Mouse (Mus musculus): Measurements from ENCODE around the gene Pmpca. TPM values are rescaled to one million over a fixed set of nuclear protein-coding genes. Genes with fewer than 3 reads are reported as not detected.
"Not testable (repeated sequence)": the region's sequence is repeated elsewhere in the genome, so short reads cannot be mapped to it uniquely, and the experiment has no call there.

Gene Pmpca
- polyA plus RNA-seq, 1 experiment from 2014 or later, result 98.9 TPM

- no peaks in the 10 kb centered on the region for H3K27me3 ChIP-seq (replicated peaks; ENCODE audit: control insufficient read depth, insufficient read depth, low read length)
- H3K36me3 ChIP-seq (ENCODE audit: control insufficient read depth, insufficient read depth, low read length), result peaks cover 45% of the 10 kb centered on the region
- ATAC-seq, result no peak
- H3K9ac ChIP-seq (ENCODE audit: low read depth, low read length), result no peak overlapping the region
- no peaks in the 10 kb centered on the region for H3K9me3 ChIP-seq (ENCODE audit: control insufficient read depth, low read length)
- 88% methylated on average over 5 of the region's 5 CpGs for WGBS
- H3K4me1 ChIP-seq (ENCODE audit: control insufficient read depth, insufficient read depth, low read depth, low read length), result no peaks in the 10 kb centered on the region
- H3K4me3 ChIP-seq (ENCODE audit: low read length), result no peak overlapping the region
- no peak overlapping the region for H3K4me2 ChIP-seq (ENCODE audit: low read length)
- no peak overlapping the region for H3K27ac ChIP-seq (ENCODE audit: low read depth, low read length)
These were observed 25.7 kb upstream of the Pmpca start for GRCm38 (mm10) chr2:26363481-26363880.

- Histone ChIP-seq H3K4me3 (ENCODE audit: low read length) (no peak overlapping the region), H3K27me3 (replicated peaks; ENCODE audit: control insufficient read depth, insufficient read depth, low read length) (no peaks in the 10 kb centered on the region), H3K36me3 (ENCODE audit: control insufficient read depth, insufficient read depth, low read length) (peaks cover 56% of the 10 kb centered on the region), H3K9ac (ENCODE audit: low read depth, low read length) (no peak overlapping the region), H3K9me3 (ENCODE audit: control insufficient read depth, low read length) (no peaks in the 10 kb centered on the region), H3K4me1 (ENCODE audit: control insufficient read depth, insufficient read depth, low read depth, low read length) (no peaks in the 10 kb centered on the region), H3K27ac (ENCODE audit: low read depth, low read length) (no peak overlapping the region), H3K4me2 (ENCODE audit: low read length) (no peak overlapping the region)
- ATAC-seq, result no peak
- WGBS, result 75% methylated on average over 10 of the region's 10 CpGs
These were observed 24.2 kb upstream of the Pmpca start for GRCm38 (mm10) chr2:26364738-26365465.

DNA sequence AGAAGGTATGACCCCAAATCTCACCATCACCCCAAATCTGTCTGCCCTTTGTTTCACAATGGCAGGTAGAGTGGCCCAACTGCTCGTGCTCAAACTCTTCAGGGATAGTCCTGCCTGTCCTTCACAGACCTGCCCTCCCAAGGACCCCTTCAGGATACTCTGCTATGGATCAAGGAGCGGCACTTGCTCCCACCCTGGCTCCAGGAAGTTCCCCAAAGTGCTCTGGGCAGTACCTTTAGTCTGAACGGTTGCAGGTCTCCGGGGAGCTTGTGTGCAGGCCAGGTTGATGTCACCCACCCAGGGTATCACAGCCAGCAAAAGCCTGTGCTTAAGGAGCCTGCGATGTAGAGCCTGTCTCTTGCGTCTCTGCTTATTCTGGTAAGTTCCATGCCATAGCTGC is 21.2 kb upstream of the Pmpca start:
- Histone ChIP-seq H3K9me3 (ENCODE audit: control insufficient read depth, low read length) (no peaks in the 10 kb centered on the region), H3K4me2 (ENCODE audit: low read length) (no peak overlapping the region), H3K27ac (ENCODE audit: low read depth, low read length) (no peak overlapping the region), H3K27me3 (replicated peaks; ENCODE audit: control insufficient read depth, insufficient read depth, low read length) (no peaks in the 10 kb centered on the region), H3K9ac (ENCODE audit: low read depth, low read length) (no peak overlapping the region), H3K36me3 (ENCODE audit: control insufficient read depth, insufficient read depth, low read length) (peaks cover 81% of the 10 kb centered on the region), H3K4me3 (ENCODE audit: low read length) (no peak overlapping the region), H3K4me1 (ENCODE audit: control insufficient read depth, insufficient read depth, low read depth, low read length) (no peaks in the 10 kb centered on the region)
- 92% methylated on average over 6 of the region's 6 CpGs for WGBS
- no peak for ATAC-seq

DNA sequence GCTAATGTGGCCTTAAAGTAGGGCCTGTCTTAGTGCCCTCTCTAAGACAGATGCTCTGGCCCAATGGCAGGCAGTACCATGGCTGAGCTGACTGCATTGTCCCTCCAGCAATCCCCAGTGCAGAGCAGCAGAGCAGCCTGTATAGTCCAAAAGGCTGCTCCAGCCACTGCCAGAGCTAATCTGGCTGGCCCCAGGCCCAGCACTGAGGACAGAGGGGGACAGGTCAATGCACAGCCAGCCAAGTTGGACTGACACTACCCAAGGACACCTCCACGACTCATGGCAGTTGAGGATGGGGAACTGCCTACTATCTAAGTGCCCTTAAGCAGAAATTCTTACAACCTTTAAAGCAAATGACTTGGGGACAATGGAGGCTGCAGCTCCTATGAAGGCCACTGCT is 20.6 kb upstream of the Pmpca start:
- no peak for ATAC-seq
- H3K27me3 ChIP-seq (replicated peaks; ENCODE audit: control insufficient read depth, insufficient read depth, low read length), result no peaks in the 10 kb centered on the region
- peaks cover 86% of the 10 kb centered on the region for H3K36me3 ChIP-seq (ENCODE audit: control insufficient read depth, insufficient read depth, low read length)
- no peak overlapping the region for H3K4me3 ChIP-seq (ENCODE audit: low read length)
- no peak overlapping the region for H3K9ac ChIP-seq (ENCODE audit: low read depth, low read length)
- H3K4me2 ChIP-seq (ENCODE audit: low read length), result no peak overlapping the region
- no peak overlapping the region for H3K27ac ChIP-seq (ENCODE audit: low read depth, low read length)
- WGBS, result 89% methylated on average over 1 of the region's 1 CpGs
- H3K9me3 ChIP-seq (ENCODE audit: control insufficient read depth, low read length), result no peaks in the 10 kb centered on the region
- no peaks in the 10 kb centered on the region for H3K4me1 ChIP-seq (ENCODE audit: control insufficient read depth, insufficient read depth, low read depth, low read length)

DNA sequence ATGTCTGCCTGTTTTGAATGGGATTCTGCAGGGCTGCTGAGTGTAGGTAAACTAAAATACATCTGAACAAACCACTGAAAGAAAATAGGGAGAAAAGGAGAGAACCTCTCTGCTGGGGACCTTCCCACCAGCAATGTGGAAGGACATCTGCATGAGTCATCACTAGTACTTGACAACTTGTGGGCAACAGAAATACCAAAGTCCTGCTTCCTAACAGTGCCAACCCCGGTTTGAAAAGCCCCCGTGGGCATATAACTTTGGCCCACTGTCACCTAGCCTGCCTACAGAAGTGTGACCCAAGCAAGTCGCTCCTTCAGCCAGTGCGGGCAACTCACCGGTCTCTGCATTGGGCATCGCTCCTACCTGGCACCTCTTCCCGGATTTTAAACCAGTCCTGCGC is 16.7 kb upstream of the Pmpca start:
- Histone ChIP-seq H3K4me3 (ENCODE audit: low read length) (no peak overlapping the region), H3K9me3 (ENCODE audit: control insufficient read depth, low read length) (no peaks in the 10 kb centered on the region), H3K4me2 (ENCODE audit: low read length) (no peak overlapping the region), H3K36me3 (ENCODE audit: control insufficient read depth, insufficient read depth, low read length) (peaks cover 69% of the 10 kb centered on the region), H3K27ac (ENCODE audit: low read depth, low read length) (no peak overlapping the region), H3K9ac (ENCODE audit: low read depth, low read length) (no peak overlapping the region), H3K4me1 (ENCODE audit: control insufficient read depth, insufficient read depth, low read depth, low read length) (no peaks in the 10 kb centered on the region), H3K27me3 (replicated peaks; ENCODE audit: control insufficient read depth, insufficient read depth, low read length) (no peaks in the 10 kb centered on the region)
- 97% methylated on average over 8 of the region's 8 CpGs for WGBS
- no peak for ATAC-seq

- 1% methylated on average over 32 of the region's 38 CpGs for WGBS
These were observed 8.9 kb upstream of the Pmpca start, which contains the start of gene Snapc4 for GRCm38 (mm10) chr2:26380131-26380771. TSS of gene Snapc4 (minus strand) at chr2:26380653.

DNA sequence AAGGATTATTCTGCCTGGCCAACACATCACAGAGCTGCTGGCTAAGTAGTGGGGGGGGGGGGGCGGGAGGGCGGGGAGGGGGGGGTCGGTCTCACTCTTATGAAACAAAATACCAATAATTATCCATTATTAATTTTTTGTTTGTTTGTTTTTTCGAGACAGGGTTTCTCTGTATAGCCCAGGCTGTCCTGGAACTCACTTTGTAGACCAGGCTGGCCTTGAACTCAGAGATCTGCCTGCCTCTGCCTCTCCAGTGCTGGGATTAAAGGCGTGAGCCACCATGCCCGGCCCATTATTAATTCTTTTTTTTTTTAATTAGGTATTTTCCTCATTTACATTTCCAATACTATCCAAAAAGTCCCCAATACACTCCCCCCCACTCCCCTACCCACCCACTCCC is 8.3 kb upstream of the Pmpca start:
- 0 out of 2 replicates have a peak overlapping the region, but pooled peaks have one; percentile 52 for H3K27ac ChIP-seq (ENCODE audit: low read depth, low read length)
- peak overlapping the region; percentile 78 for H3K4me2 ChIP-seq (ENCODE audit: low read length)
- H3K27me3 ChIP-seq (replicated peaks; ENCODE audit: control insufficient read depth, insufficient read depth, low read length); ATAC-seq; H3K4me1 ChIP-seq (ENCODE audit: control insufficient read depth, insufficient read depth, low read depth, low read length); H3K9me3 ChIP-seq (ENCODE audit: control insufficient read depth, low read length): not testable (repeated sequence)
- peak overlapping the region; percentile 83 for H3K9ac ChIP-seq (ENCODE audit: low read depth, low read length)
- H3K4me3 ChIP-seq (ENCODE audit: low read length), result peak overlapping the region; percentile 84
- H3K36me3 ChIP-seq (ENCODE audit: control insufficient read depth, insufficient read depth, low read length), result peaks cover 40% of the 10 kb centered on the region
- WGBS, result 36% methylated on average over 6 of the region's 6 CpGs

More at GRCm38 (mm10) chr2:26380131-26380771, 8.9 kb upstream of the Pmpca start, which contains the start of gene Snapc4:
- Histone ChIP-seq H3K4me1 (ENCODE audit: control insufficient read depth, insufficient read depth, low read depth, low read length) (peaks cover 7% of the 10 kb centered on the region), H3K36me3 (ENCODE audit: control insufficient read depth, insufficient read depth, low read length) (peaks cover 38% of the 10 kb centered on the region), H3K9ac (ENCODE audit: low read depth, low read length) (peak within 1 kb of the TSS; percentile 83), H3K4me2 (ENCODE audit: low read length) (peak within 1 kb of the TSS; percentile 78), H3K27ac (ENCODE audit: low read depth, low read length) (peak within 1 kb of the TSS; percentile 60), H3K4me3 (ENCODE audit: low read length) (peak within 1 kb of the TSS; percentile 84), H3K9me3 (ENCODE audit: control insufficient read depth, low read length) (no peaks in the 10 kb centered on the region), H3K27me3 (replicated peaks; ENCODE audit: control insufficient read depth, insufficient read depth, low read length) (no peaks in the 10 kb centered on the region)
- peak; percentile 98 for ATAC-seq

- H3K27me3 ChIP-seq (replicated peaks; ENCODE audit: control insufficient read depth, insufficient read depth, low read length), result no peaks in the 10 kb centered on the region
- no peak overlapping the region for H3K27ac ChIP-seq (ENCODE audit: low read depth, low read length)
- H3K4me3 ChIP-seq (ENCODE audit: low read length), result no peak overlapping the region
- peak overlapping the region; percentile 97 for H3K4me2 ChIP-seq (ENCODE audit: low read length)
- 92% methylated on average over 3 of the region's 3 CpGs for WGBS
- ATAC-seq, result no peak
- H3K36me3 ChIP-seq (ENCODE audit: control insufficient read depth, insufficient read depth, low read length), result peaks cover 58% of the 10 kb centered on the region
- no peaks in the 10 kb centered on the region for H3K9me3 ChIP-seq (ENCODE audit: control insufficient read depth, low read length)
- no peak overlapping the region for H3K9ac ChIP-seq (ENCODE audit: low read depth, low read length)
- peaks cover 22% of the 10 kb centered on the region for H3K4me1 ChIP-seq (ENCODE audit: control insufficient read depth, insufficient read depth, low read depth, low read length)
These were observed 1.4 kb upstream of the Pmpca start for GRCm38 (mm10) chr2:26387713-26388112.

DNA sequence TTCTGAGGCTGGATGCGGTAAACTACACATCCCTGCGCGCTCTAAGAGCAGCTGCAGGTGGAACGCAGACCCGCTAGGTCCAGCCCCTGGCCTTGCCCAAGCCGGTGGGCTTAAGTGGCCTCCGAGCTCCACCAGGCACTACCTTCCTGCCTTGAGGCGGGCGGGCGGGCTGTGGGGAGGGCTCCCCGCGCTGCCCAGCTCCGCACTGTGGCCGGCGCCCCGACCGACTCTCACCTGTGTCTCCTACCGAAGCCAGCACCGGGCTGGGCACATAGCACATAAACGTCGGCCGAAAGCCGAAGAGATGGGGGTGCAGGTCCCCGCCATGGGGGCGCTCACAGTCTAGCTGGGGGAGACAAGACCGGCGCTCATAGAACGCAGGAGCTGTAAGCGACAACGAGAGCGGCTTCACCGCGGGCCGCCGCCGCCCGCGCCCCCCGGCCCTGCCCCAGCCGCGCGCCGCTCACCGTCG is 421 bp upstream of the Pmpca start:
- peaks cover 22% of the 10 kb centered on the region for H3K4me1 ChIP-seq (ENCODE audit: control insufficient read depth, insufficient read depth, low read depth, low read length)
- H3K4me2 ChIP-seq (ENCODE audit: low read length), result peak overlapping the region; percentile 97
- peak; percentile 64 for ATAC-seq
- no peaks in the 10 kb centered on the region for H3K9me3 ChIP-seq (ENCODE audit: control insufficient read depth, low read length)
- under 1% methylated on average over 37 of the region's 45 CpGs for WGBS
- peaks cover 62% of the 10 kb centered on the region for H3K36me3 ChIP-seq (ENCODE audit: control insufficient read depth, insufficient read depth, low read length)
- H3K4me3 ChIP-seq (ENCODE audit: low read length), result peak overlapping the region; percentile 95
- peak overlapping the region; percentile 81 for H3K27ac ChIP-seq (ENCODE audit: low read depth, low read length)
- peak overlapping the region; percentile 96 for H3K9ac ChIP-seq (ENCODE audit: low read depth, low read length)
- H3K27me3 ChIP-seq (replicated peaks; ENCODE audit: control insufficient read depth, insufficient read depth, low read length), result no peaks in the 10 kb centered on the region
